Mouse (Mus musculus) heart, postnatal 14 days (tissue): Measurements from ENCODE around the gene Ddx3y. TPM values are rescaled to one million over a fixed set of nuclear protein-coding genes. Genes with fewer than 3 reads are reported as not detected.

Experiments
- DNase-seq, 2 experiments: peaks; one replicate each; pipeline ENCODE4 v3.0.0; 2021 to 2022
- intact Hi-C: fragments of 180-260 bp; cut with DNase I; formaldehyde crosslinking; loops from one replicate; pipeline ENCODE4 v1.15.1; 2025
- long read RNA-seq, 2 experiments: library from polyadenylated mRNA; stranded (forward); transcript quantifications; one replicate each; pipeline ENCODE4 v2.0.0; 2021
- total RNA-seq, 2 experiments: library from RNA; stranded (reverse); gene quantifications; 2 replicates each; pipeline ENCODE4 v1.2.3; 2021

Gene Ddx3y
- total RNA-seq, result 10 to 100 TPM in 1 of 2 experiments, not detected in 1; 59.2 TPM
- long read RNA-seq, experiment 1, full-length matches to known transcripts, result 33 of 59 reads
- long read RNA-seq, experiment 1, partial matches to known transcripts, result 5 of 59 reads
- long read RNA-seq, experiment 1, other reads (novel, unspliced or antisense), result 21 of 59 reads
- long read RNA-seq, experiment 2, result 0 reads

GRCm38 (mm10) chrY:1286171-1286795 lies at the start of gene Ddx3y:
Gene Ddx3y (minus strand): TSS chrY:1286629.
- intact Hi-C loops, result no loop called here
- DNase-seq, result peak in 1 of 2 experiments; percentile 61

GRCm38 (mm10) chrY:1293708-1294107 lies 7.3 kb upstream of the Ddx3y start:
- no peak for DNase-seq
- intact Hi-C loops, result no loop called here

- DNase-seq, result peak in 1 of 2 experiments; percentile 7
- intact Hi-C loops, result no loop called here
These were observed 694 bp downstream of the Ddx3y start for GRCm38 (mm10) chrY:1285735-1286134.

GRCm38 (mm10) chrY:1246117-1246516 lies 40.3 kb downstream of the Ddx3y start:
- intact Hi-C loops, result no loop called here
- no peak for DNase-seq

- DNase-seq, result peak in 1 of 2 experiments; percentile 52
- intact Hi-C loops, result no loop called here
These were observed 41.0 kb downstream of the Ddx3y start, which contains the start of gene Uty for GRCm38 (mm10) chrY:1245426-1245863. Gene Uty (minus strand): TSS chrY:1245759.

- DNase-seq, result no peak
- intact Hi-C loops, result no loop called here
These were observed 41.5 kb downstream of the Ddx3y start for GRCm38 (mm10) chrY:1244940-1245339.

GRCm38 (mm10) chrY:1244421-1244820 lies 42.0 kb downstream of the Ddx3y start:
- DNase-seq, result no peak
- intact Hi-C loops, result no loop called here

- DNase-seq, result no peak
- intact Hi-C loops, result no loop called here
These were observed 66.4 kb downstream of the Ddx3y start for GRCm38 (mm10) chrY:1220001-1220400.

Other genes with a start within 250 kb of the Ddx3y start
- 10 to 100 TPM in 1 of 2 experiments, not detected in 1; 24.8 TPM for gene Uty, start 40.9 kb downstream of the Ddx3y start, total RNA-seq
- gene Usp9y, start 173.2 kb upstream of the Ddx3y start, total RNA-seq, result not detected